Mouse (Mus musculus) small intestine, adult 2 months (tissue): ENCODE data around the gene Mecom.

Experiments used
- CTCF ChIP-seq: fragments of 200-500 bp; IDR thresholded peaks from 2 replicates; pipeline ENCODE4 v1.5.1; 2012; ENCODE audit warnings: low read depth, mild to moderate bottlenecking, control low read depth, inconsistent platforms, low read length, moderate library complexity, mixed read lengths; ENCODE audit not compliant: insufficient replicate concordance, insufficient read length; ENCODE audit errors: extremely low read depth
- POLR2A ChIP-seq: fragments of 200-500 bp; IDR thresholded peaks from 2 replicates; pipeline ENCODE4 v1.6.1; 2012; ENCODE audit warnings: low read depth, mild to moderate bottlenecking, control low read depth, inconsistent platforms, low read length, moderate library complexity

DNA sequence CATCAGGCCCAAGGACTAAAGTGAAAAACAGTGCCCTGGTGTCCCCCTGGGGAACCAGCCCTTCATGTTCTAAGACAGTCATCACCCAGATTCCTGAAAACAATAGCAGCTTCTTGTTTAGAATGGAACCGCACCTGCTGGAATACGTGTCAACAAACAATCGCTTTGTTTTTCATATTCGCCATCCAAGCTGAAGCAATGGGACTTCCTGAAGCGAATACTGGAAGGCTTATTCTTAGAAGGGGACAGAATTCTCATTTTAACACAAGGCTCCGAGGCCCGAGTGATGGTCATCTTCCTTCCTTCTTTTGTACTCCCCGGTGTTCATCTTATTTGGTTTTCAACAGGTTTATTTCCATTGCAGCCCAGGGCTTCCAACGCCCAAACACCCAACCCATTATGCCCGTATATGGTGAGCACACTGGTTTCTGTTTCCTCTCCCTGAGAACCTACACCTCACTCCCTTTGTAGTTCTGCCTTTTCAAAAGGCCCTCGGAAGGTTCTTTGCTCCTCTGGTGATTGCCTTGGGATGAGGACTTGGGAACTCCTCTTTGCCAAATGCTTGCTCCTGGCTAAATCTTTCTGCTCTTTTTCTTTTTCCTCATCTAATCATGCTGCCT lies 81.7 kb downstream of the Mecom start:
- TF ChIP-seq CTCF (no peak), POLR2A (no peak)
